In genomic region chr8:122678896-122679210, GRCm38 (mm10) we compare ENCODE assay signal across 9 mouse cellular contexts. TPM values are rescaled to one million over a fixed set of nuclear protein-coding genes. Genes with fewer than 3 reads are reported as not detected.
A peak's percentile ranks its signal among the peaks of the same experiment; 100 is the strongest.
DNase-seq lines count a peak whose midpoint lies in the region; ATAC-seq and TF ChIP-seq lines count a peak whose summit lies in the region.
"Had no signal": no experiment of that assay in that cellular context is flagged by ENCODE, and none has a peak within 500 bp of the region (broad histone marks: within the 10 kb centered on the region; RNA-seq: fewer than 3 reads in every experiment).

No protein-coding gene starts in this region.

- H3K27ac ChIP-seq in heart, embryonic 15.5 days, result peak overlapping the region; percentile 69
- H3K27ac ChIP-seq in bone marrow, adult 2 months (ENCODE audit: control insufficient read depth, insufficient read depth, low read depth, low read length, poor library complexity), result peak overlapping the region; percentile 68; the same call in 1 of the 2 replicates
- H3K27ac ChIP-seq in hindbrain, embryonic 14.5 days, result peak overlapping the region; percentile 97
- peak overlapping the region; percentile 90 for H3K27ac ChIP-seq in midbrain, embryonic 12.5 days (replicated peaks)

- H3K9me3 ChIP-seq in heart, embryonic 15.5 days (replicated peaks), result no peaks in the 10 kb centered on the region
- no peaks in the 10 kb centered on the region for H3K9me3 ChIP-seq in hindbrain, embryonic 14.5 days (ENCODE audit: control insufficient read depth, low read length)
- H3K9me3 ChIP-seq in midbrain, embryonic 12.5 days, result no peaks in the 10 kb centered on the region

- no peaks in the 10 kb centered on the region for H3K36me3 ChIP-seq in heart, embryonic 15.5 days
- H3K36me3 ChIP-seq in hindbrain, embryonic 14.5 days (replicated peaks; ENCODE audit: control insufficient read depth, insufficient read depth), result no peaks in the 10 kb centered on the region
- H3K36me3 ChIP-seq in midbrain, embryonic 12.5 days, result no peaks in the 10 kb centered on the region

- peak overlapping the region; percentile 68 for H3K9ac ChIP-seq in heart, embryonic 15.5 days
- peak overlapping the region; percentile 90 for H3K9ac ChIP-seq in hindbrain, embryonic 14.5 days
- no peak overlapping the region for H3K9ac ChIP-seq in midbrain, embryonic 12.5 days (replicated peaks)

- H3K4me3 ChIP-seq in heart, embryonic 15.5 days, result peak overlapping the region; percentile 63
- peak overlapping the region; percentile 65 for H3K4me3 ChIP-seq in bone marrow, adult 2 months (replicated peaks; ENCODE audit: control insufficient read depth, low read depth, low read length)
- H3K4me3 ChIP-seq in hindbrain, embryonic 14.5 days (replicated peaks; ENCODE audit: low read length), result peak overlapping the region; percentile 70
- peak overlapping the region; percentile 66 for H3K4me3 ChIP-seq in midbrain, embryonic 12.5 days

- ATAC-seq in heart, embryonic 15.5 days (replicated peaks; ENCODE audit: insufficient number of reproducible peaks, insufficient read depth, low FRiP score, low read depth), result no peak
- ATAC-seq in hindbrain, embryonic 14.5 days (ENCODE audit: low FRiP score), result no peak
- no peak for ATAC-seq in midbrain, embryonic 12.5 days (ENCODE audit: low FRiP score, low read depth)

- no peak for TF ChIP-seq CTCF in bone marrow, adult 2 months (IDR thresholded peaks at IDR 0.05; ENCODE audit: control insufficient read depth, insufficient read depth, low read length)

- H3K4me2 ChIP-seq in heart, embryonic 15.5 days, result peak overlapping the region; percentile 93
- H3K4me2 ChIP-seq in hindbrain, embryonic 14.5 days (replicated peaks), result peak overlapping the region; percentile 85
- peak overlapping the region; percentile 73 for H3K4me2 ChIP-seq in midbrain, embryonic 12.5 days (replicated peaks)

- no peak for DNase-seq in heart, postnatal 36 days
- no peak for DNase-seq in hindbrain, embryonic 14.5 days (ENCODE audit: low spot score)
- no peak for DNase-seq in cerebellum, adult 9-10 months
- no peak for DNase-seq in layer of hippocampus, adult 18-20 months (ENCODE audit: low spot score in 2 of 2)
- DNase-seq in embryo, embryonic 9.5 days (ENCODE audit: extremely low spot score), result no peak

- peaks cover 84% of the 10 kb centered on the region for H3K27me3 ChIP-seq in heart, embryonic 15.5 days
- no peaks in the 10 kb centered on the region for H3K27me3 ChIP-seq in hindbrain, embryonic 14.5 days (ENCODE audit: control insufficient read depth, insufficient read depth, low read length)
- peaks cover 87% of the 10 kb centered on the region for H3K27me3 ChIP-seq in midbrain, embryonic 12.5 days

- no peak for TF ChIP-seq POLR2A in bone marrow, adult 2 months (IDR thresholded peaks at IDR 0.05; ENCODE audit: borderline replicate concordance, control insufficient read depth, low read depth, low read length)

- intact Hi-C loops in heart, postnatal 36 days (cut with DNase I), result loop anchor here (1.0 to 5.0 kb wide), 5 partner anchors 36 to 182 kb away; partner anchors contain the start of gene Acsf3

- 4% methylated on average over 14 of the region's 14 CpGs for WGBS in heart, embryonic 15.5 days
- 5% methylated on average over 14 of the region's 14 CpGs for WGBS in bone marrow, adult 2 months
- under 1% methylated on average over 14 of the region's 14 CpGs for WGBS in hindbrain, embryonic 14.5 days
- under 1% methylated on average over 14 of the region's 14 CpGs for WGBS in midbrain, embryonic 12.5 days

- peaks cover 38% of the 10 kb centered on the region for H3K4me1 ChIP-seq in heart, embryonic 15.5 days (replicated peaks)
- peaks cover 7% of the 10 kb centered on the region for H3K4me1 ChIP-seq in bone marrow, adult 2 months (ENCODE audit: control insufficient read depth, insufficient read depth, low read length)
- H3K4me1 ChIP-seq in hindbrain, embryonic 14.5 days (replicated peaks; ENCODE audit: control insufficient read depth, insufficient read depth, low read length), result peaks cover 46% of the 10 kb centered on the region
- H3K4me1 ChIP-seq in midbrain, embryonic 12.5 days, result peaks cover 49% of the 10 kb centered on the region

RNA-seq across cellular contexts. Expression of gene Cbfa2t3, which starts 20.1 kb away (rescaled TPM):
- polyA plus RNA-seq in heart, embryonic 15.5 days (2015; fragmentation: Nextera tagmentation; extraction: Ambion mirVana), result 4.2 and 5.9 TPM in 2 replicates
- total RNA-seq in heart, postnatal 36 days (2021), result 10 to 100 TPM; 19.7 to 23.0 TPM
- polyA plus RNA-seq in bone marrow, adult 2 months (2011; ENCODE audit: insufficient read depth, insufficient read length, low replicate concordance, missing spikeins), result 16.3 and 58.8 TPM in 2 replicates
- polyA plus RNA-seq in hindbrain, embryonic 14.5 days (2014; fragmentation: Nextera tagmentation; extraction: Ambion mirVana), result 22.4 and 27.7 TPM in 2 replicates
- 12.9 and 14.5 TPM in 2 replicates for polyA plus RNA-seq in midbrain, embryonic 12.5 days (2016; fragmentation: Nextera tagmentation; extraction: Ambion mirVana)
- total RNA-seq in layer of hippocampus, adult 18-20 months (2021), result 10 to 100 TPM; 46.3 to 52.5 TPM

RNA-seq across cellular contexts. Expression of gene Pabpn1l, which starts 56.3 kb away (rescaled TPM):
- polyA plus RNA-seq in heart, embryonic 15.5 days (2015; fragmentation: Nextera tagmentation; extraction: Ambion mirVana), result not detected in 2 replicates
- total RNA-seq in heart, postnatal 36 days (2021), result not detected
- polyA plus RNA-seq in bone marrow, adult 2 months (2011; ENCODE audit: insufficient read depth, insufficient read length, low replicate concordance, missing spikeins), result not detected in 2 replicates
- not detected in 2 replicates for polyA plus RNA-seq in hindbrain, embryonic 14.5 days (2014; fragmentation: Nextera tagmentation; extraction: Ambion mirVana)
- not detected in 2 replicates for polyA plus RNA-seq in midbrain, embryonic 12.5 days (2016; fragmentation: Nextera tagmentation; extraction: Ambion mirVana)
- total RNA-seq in layer of hippocampus, adult 18-20 months (2021), result not detected
- total RNA-seq: MEL had no signal
